Mouse (Mus musculus): ENCODE measurements at regions not wholly inside any gene's neighbourhood (a gene's known extent, or its start where the extent isn't known, plus 50 kb on each side); places are given as distances from the start of the nearest gene placed in this dataset.

DNA sequence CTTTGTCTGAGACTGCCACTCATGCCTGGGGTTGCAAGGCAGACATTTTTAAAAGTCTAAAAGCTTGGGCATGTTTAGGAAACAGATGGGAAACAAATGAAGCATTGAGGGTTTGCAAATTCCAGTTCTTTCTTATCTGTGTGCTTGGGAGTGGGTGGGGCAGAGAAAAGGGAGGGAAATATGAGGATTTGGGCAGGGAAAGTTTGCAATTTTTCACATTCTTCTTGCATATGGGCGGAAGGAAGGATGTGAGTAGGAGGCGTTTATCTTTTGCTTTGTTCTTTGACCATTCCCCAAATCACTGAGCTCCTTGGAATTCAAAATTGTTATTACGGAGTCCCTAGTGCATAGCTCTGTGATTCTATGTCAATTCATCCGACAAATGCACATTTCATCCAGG is 413.7 kb upstream of the Gm10131 start:
- no peak for TF ChIP-seq CTCF (IDR thresholded peaks at IDR 0.05; ENCODE audit: control insufficient read depth, insufficient read depth, insufficient read length)
- TF ChIP-seq MYOG (IDR thresholded peaks at IDR 0.05; ENCODE audit: control insufficient read depth, extremely low read depth, insufficient read length), result no peak
- peak; percentile 79 for TF ChIP-seq MAX (IDR thresholded peaks at IDR 0.05)
- TF ChIP-seq USF1 (IDR thresholded peaks at IDR 0.05; ENCODE audit: low read depth), result no peak
- no peak for TF ChIP-seq FOSL1 (IDR thresholded peaks at IDR 0.05; ENCODE audit: insufficient read depth, low read length, poor library complexity, severe bottlenecking)

All from C2C12 (cell line).